Mouse (Mus musculus): ENCODE results near the gene Cavin1. TPM values are rescaled to one million over a fixed set of nuclear protein-coding genes. Genes with fewer than 3 reads are reported as not detected.

The Cavin1 gene
- total and polyA plus RNA-seq, 2 experiments from 2014 or later = 26.0 to 46.0 TPM

DNA sequence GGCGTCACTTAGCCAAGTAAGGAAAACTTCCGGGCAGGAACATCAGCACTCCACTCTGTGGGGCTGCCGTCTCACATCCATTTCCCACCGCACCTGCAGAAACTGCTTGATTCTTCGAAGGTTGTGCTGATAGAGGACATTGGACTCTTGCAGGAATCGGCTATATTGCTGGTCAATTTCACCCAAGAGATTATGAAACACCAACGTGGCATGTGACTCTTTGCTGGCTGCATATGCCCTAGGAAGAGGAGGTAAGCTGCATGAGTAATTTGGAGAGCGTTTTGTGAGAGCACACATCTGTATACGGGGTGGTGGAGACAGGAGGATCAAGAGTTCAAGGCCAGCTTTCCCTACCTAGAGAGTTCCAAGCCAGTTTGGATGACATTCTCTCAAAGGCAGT, 62.1 kb downstream of the Cavin1 start:
- H3K4me2 ChIP-seq (ENCODE audit: low read depth, low read length, poor library complexity, severe bottlenecking) = no peak overlapping the region
- H3K9me3 ChIP-seq (ENCODE audit: low read length) = no peaks in the 10 kb centered on the region
- DNase-seq (ENCODE audit: low spot score) (no peak), ATAC-seq (ENCODE audit: low FRiP score) (no peak)
- H3K27me3 ChIP-seq (ENCODE audit: insufficient read depth, low read length) = no peaks in the 10 kb centered on the region
- H3K4me1 ChIP-seq (ENCODE audit: insufficient read depth, low read length) = no peaks in the 10 kb centered on the region
- no peak overlapping the region for H3K27ac ChIP-seq (ENCODE audit: low read depth, low read length)
- no peak overlapping the region for H3K4me3 ChIP-seq (ENCODE audit: low read depth, low read length)
- no peak overlapping the region for H3K9ac ChIP-seq (replicated peaks; ENCODE audit: low read length, poor library complexity, severe bottlenecking)
- H3K36me3 ChIP-seq (ENCODE audit: insufficient read depth, low read length) = peaks cover 22% of the 10 kb centered on the region
- no peak for TF ChIP-seq CTCF (IDR thresholded peaks at IDR 0.05)
- WGBS = 90% methylated on average over 9 of the region's 9 CpGs

DNA sequence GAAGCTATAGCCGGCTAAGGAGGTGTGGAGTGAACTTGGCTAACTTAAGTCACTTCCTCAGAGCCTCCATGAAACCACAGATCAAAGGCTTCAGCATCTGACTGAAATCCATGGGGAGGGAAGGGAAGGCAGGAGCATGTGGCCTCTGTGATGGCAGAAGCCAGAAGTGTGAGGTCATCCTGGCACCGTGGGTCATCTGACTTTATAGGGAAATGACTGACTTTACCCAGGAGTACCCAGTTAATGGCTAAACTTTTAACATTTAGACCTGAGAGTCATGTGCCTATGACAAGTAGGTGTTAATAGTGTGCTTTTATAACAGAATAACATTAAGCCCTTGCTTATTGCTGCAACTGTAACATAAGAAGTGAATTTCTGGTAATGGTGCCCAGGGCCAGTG, 62.6 kb downstream of the Cavin1 start:
- H3K27me3 ChIP-seq (ENCODE audit: insufficient read depth, low read length) = no peaks in the 10 kb centered on the region
- no peak for ATAC-seq (ENCODE audit: low FRiP score)
- H3K9me3 ChIP-seq (ENCODE audit: low read length) = no peaks in the 10 kb centered on the region
- WGBS = 78% methylated on average over 2 of the region's 2 CpGs
- DNase-seq (ENCODE audit: low spot score) = no peak
- H3K4me3 ChIP-seq (ENCODE audit: low read depth, low read length) = no peak overlapping the region
- no peak for TF ChIP-seq CTCF (IDR thresholded peaks at IDR 0.05)
- no peak overlapping the region for H3K4me2 ChIP-seq (ENCODE audit: low read depth, low read length, poor library complexity, severe bottlenecking)
- H3K27ac ChIP-seq (ENCODE audit: low read depth, low read length) = no peak overlapping the region
- H3K36me3 ChIP-seq (ENCODE audit: insufficient read depth, low read length) = peaks cover 27% of the 10 kb centered on the region
- no peaks in the 10 kb centered on the region for H3K4me1 ChIP-seq (ENCODE audit: insufficient read depth, low read length)
- H3K9ac ChIP-seq (replicated peaks; ENCODE audit: low read length, poor library complexity, severe bottlenecking) = no peak overlapping the region

DNA sequence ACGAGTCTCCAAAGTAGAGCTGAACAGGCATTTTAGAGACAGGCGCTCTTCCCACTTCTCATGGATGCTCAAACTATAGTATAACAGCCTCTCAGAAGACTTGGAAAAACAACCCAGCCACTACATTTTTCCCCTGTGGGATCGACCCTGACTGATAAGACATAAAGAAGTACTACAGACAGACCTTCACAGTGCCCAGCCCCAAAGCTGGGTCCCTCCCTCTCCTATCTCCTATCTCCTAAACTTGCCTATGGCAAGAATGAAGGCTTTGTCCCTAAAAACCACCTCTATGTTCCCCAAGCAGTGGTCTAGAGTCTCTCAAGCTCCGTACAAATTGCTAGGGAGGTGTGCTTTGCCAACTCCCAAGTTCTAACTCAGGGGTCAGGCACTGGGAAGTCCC, 63.8 kb downstream of the Cavin1 start:
- Histone ChIP-seq H3K4me2 (ENCODE audit: low read depth, low read length, poor library complexity, severe bottlenecking) (no peak overlapping the region), H3K9me3 (ENCODE audit: low read length) (0 out of 2 replicates have a peak, but pooled peaks cover 2% of the 10 kb centered on the region), H3K36me3 (ENCODE audit: insufficient read depth, low read length) (peaks cover 32% of the 10 kb centered on the region), H3K27ac (ENCODE audit: low read depth, low read length) (no peak overlapping the region), H3K9ac (replicated peaks; ENCODE audit: low read length, poor library complexity, severe bottlenecking) (no peak overlapping the region), H3K4me1 (ENCODE audit: insufficient read depth, low read length) (no peaks in the 10 kb centered on the region), H3K4me3 (ENCODE audit: low read depth, low read length) (no peak overlapping the region), H3K27me3 (ENCODE audit: insufficient read depth, low read length) (no peaks in the 10 kb centered on the region)
- no peak for DNase-seq (ENCODE audit: low spot score)
- ATAC-seq (ENCODE audit: low FRiP score) = no peak
- TF ChIP-seq CTCF (IDR thresholded peaks at IDR 0.05) = no peak
- WGBS = 91% methylated on average over 4 of the region's 4 CpGs

Other genes with a start within 250 kb of the Cavin1 start
- gene Rab5c, start 232.7 kb downstream of the Cavin1 start, total RNA-seq (2014; rRNA removed) = 218 and 250 TPM in 2 replicates
- 33.8 and 34.4 TPM in 2 replicates for gene Rab5c, start 232.7 kb downstream of the Cavin1 start, polyA plus RNA-seq (2015; fragmentation: Nextera tagmentation; extraction: Ambion mirVana)
- 13.7 and 19.6 TPM in 2 replicates for gene Kcnh4, start 210.9 kb downstream of the Cavin1 start, total RNA-seq (2014; rRNA removed)
- gene Kcnh4, start 210.9 kb downstream of the Cavin1 start, polyA plus RNA-seq (2015; fragmentation: Nextera tagmentation; extraction: Ambion mirVana) = 6.1 and 7.4 TPM in 2 replicates
- gene Hcrt, start 208.0 kb downstream of the Cavin1 start, total RNA-seq (2014; rRNA removed) = 4.5 and 6.7 TPM in 2 replicates
- 5.7 and 16.8 TPM in 2 replicates for gene Hcrt, start 208.0 kb downstream of the Cavin1 start, polyA plus RNA-seq (2015; fragmentation: Nextera tagmentation; extraction: Ambion mirVana)
- 13.9 and 14.1 TPM in 2 replicates for gene Ghdc, start 199.9 kb downstream of the Cavin1 start, total RNA-seq (2014; rRNA removed)
- 6.5 and 6.7 TPM in 2 replicates for gene Ghdc, start 199.9 kb downstream of the Cavin1 start, polyA plus RNA-seq (2015; fragmentation: Nextera tagmentation; extraction: Ambion mirVana)
- 22.5 and 25.6 TPM in 2 replicates for gene Stat5b, start 120.2 kb downstream of the Cavin1 start, total RNA-seq (2014; rRNA removed)
- gene Stat5b, start 120.2 kb downstream of the Cavin1 start, polyA plus RNA-seq (2015; fragmentation: Nextera tagmentation; extraction: Ambion mirVana) = 13.0 and 15.7 TPM in 2 replicates
- 5.1 and 8.5 TPM in 2 replicates for gene Stat5a, start 111.5 kb downstream of the Cavin1 start, total RNA-seq (2014; rRNA removed)
- gene Stat5a, start 111.5 kb downstream of the Cavin1 start, polyA plus RNA-seq (2015; fragmentation: Nextera tagmentation; extraction: Ambion mirVana) = 4.0 TPM in 2 replicates
- gene Stat3, start 31.3 kb downstream of the Cavin1 start, total RNA-seq (2014; rRNA removed) = 37.8 and 47.1 TPM in 2 replicates
- gene Stat3, start 31.3 kb downstream of the Cavin1 start, polyA plus RNA-seq (2015; fragmentation: Nextera tagmentation; extraction: Ambion mirVana) = 34.2 and 40.8 TPM in 2 replicates
- gene Atp6v0a1, start 38.6 kb upstream of the Cavin1 start, total RNA-seq (2014; rRNA removed) = 242 and 247 TPM in 2 replicates
- 204 and 210 TPM in 2 replicates for gene Atp6v0a1, start 38.6 kb upstream of the Cavin1 start, polyA plus RNA-seq (2015; fragmentation: Nextera tagmentation; extraction: Ambion mirVana)
- 20.9 and 22.2 TPM in 2 replicates for gene Naglu, start 99.1 kb upstream of the Cavin1 start, total RNA-seq (2014; rRNA removed)
- gene Naglu, start 99.1 kb upstream of the Cavin1 start, polyA plus RNA-seq (2015; fragmentation: Nextera tagmentation; extraction: Ambion mirVana) = 16.0 and 16.6 TPM in 2 replicates
- gene Hsd17b1, start 107.5 kb upstream of the Cavin1 start, total RNA-seq (2014; rRNA removed) = 0.27 TPM in 1 of 2 replicates, not detected in the other
- gene Hsd17b1, start 107.5 kb upstream of the Cavin1 start, polyA plus RNA-seq (2015; fragmentation: Nextera tagmentation; extraction: Ambion mirVana) = not detected in 2 replicates
- 41.8 and 48.7 TPM in 2 replicates for gene Coasy, start 111.7 kb upstream of the Cavin1 start, total RNA-seq (2014; rRNA removed)
- gene Coasy, start 111.7 kb upstream of the Cavin1 start, polyA plus RNA-seq (2015; fragmentation: Nextera tagmentation; extraction: Ambion mirVana) = 31.5 and 34.1 TPM in 2 replicates
- gene Mlx, start 116.4 kb upstream of the Cavin1 start, total RNA-seq (2014; rRNA removed) = 60.7 and 61.3 TPM in 2 replicates
- gene Mlx, start 116.4 kb upstream of the Cavin1 start, polyA plus RNA-seq (2015; fragmentation: Nextera tagmentation; extraction: Ambion mirVana) = 64.1 and 67.8 TPM in 2 replicates
- gene Psmc3ip, start 124.5 kb upstream of the Cavin1 start, total RNA-seq (2014; rRNA removed) = 5.3 and 6.9 TPM in 2 replicates
- 8.9 and 10.3 TPM in 2 replicates for gene Psmc3ip, start 124.5 kb upstream of the Cavin1 start, polyA plus RNA-seq (2015; fragmentation: Nextera tagmentation; extraction: Ambion mirVana)
- gene Retreg3, start 149.0 kb upstream of the Cavin1 start, total RNA-seq (2014; rRNA removed) = 54.9 and 61.7 TPM in 2 replicates
- gene Retreg3, start 149.0 kb upstream of the Cavin1 start, polyA plus RNA-seq (2015; fragmentation: Nextera tagmentation; extraction: Ambion mirVana) = 24.8 and 26.0 TPM in 2 replicates
- gene Tubg1, start 149.1 kb upstream of the Cavin1 start, total RNA-seq (2014; rRNA removed) = 40.5 and 52.6 TPM in 2 replicates
- 64.4 and 64.6 TPM in 2 replicates for gene Tubg1, start 149.1 kb upstream of the Cavin1 start, polyA plus RNA-seq (2015; fragmentation: Nextera tagmentation; extraction: Ambion mirVana)
- gene Tubg2, start 185.0 kb upstream of the Cavin1 start, total RNA-seq (2014; rRNA removed) = 38.4 and 40.6 TPM in 2 replicates
- 86.1 and 93.8 TPM in 2 replicates for gene Tubg2, start 185.0 kb upstream of the Cavin1 start, polyA plus RNA-seq (2015; fragmentation: Nextera tagmentation; extraction: Ambion mirVana)
- 12.5 and 15.0 TPM in 2 replicates for gene Cntnap1, start 199.6 kb upstream of the Cavin1 start, total RNA-seq (2014; rRNA removed)
- 3.0 and 3.2 TPM in 2 replicates for gene Cntnap1, start 199.6 kb upstream of the Cavin1 start, polyA plus RNA-seq (2015; fragmentation: Nextera tagmentation; extraction: Ambion mirVana)
- 13.7 and 23.4 TPM in 2 replicates for gene Plekhh3, start 200.5 kb upstream of the Cavin1 start, total RNA-seq (2014; rRNA removed)
- gene Plekhh3, start 200.5 kb upstream of the Cavin1 start, polyA plus RNA-seq (2015; fragmentation: Nextera tagmentation; extraction: Ambion mirVana) = 5.8 and 6.2 TPM in 2 replicates
- 0.61 and 1.4 TPM in 2 replicates for gene Ccr10, start 204.6 kb upstream of the Cavin1 start, total RNA-seq (2014; rRNA removed)
- 0.75 and 0.83 TPM in 2 replicates for gene Ccr10, start 204.6 kb upstream of the Cavin1 start, polyA plus RNA-seq (2015; fragmentation: Nextera tagmentation; extraction: Ambion mirVana)